Mouse (Mus musculus) stomach, embryonic 14.5 days (tissue): Measurements from ENCODE around the gene Ergic1. TPM values are rescaled to one million over a fixed set of nuclear protein-coding genes. Genes with fewer than 3 reads are reported as not detected.

Source experiments
- ATAC-seq: fragments of 200-750 bp; cut with Nextera tagmentation; 2 replicates; pipeline ENCODE4 v1.8.0; 2017; ENCODE audit warnings: low read depth, moderate TSS enrichment; ENCODE audit not compliant: insufficient number of reproducible peaks, insufficient read depth, low FRiP score
- H3K27ac ChIP-seq: fragments of 300-500 bp; sonication (generic); 2 replicates; pipeline ENCODE4 v1.5.1; 2014; ENCODE audit warnings: mild to moderate bottlenecking, low read length, moderate library complexity, mixed read lengths
- H3K27me3 ChIP-seq: fragments of 300-500 bp; sonication (generic); 2 replicates; pipeline ENCODE4 v1.6.1; 2014; ENCODE audit warnings: low read length, control low read depth, mixed read lengths; ENCODE audit not compliant: control insufficient read depth, insufficient read depth
- H3K36me3 ChIP-seq: fragments of 300-500 bp; sonication (generic); 2 replicates; pipeline ENCODE4 v1.6.1; 2014; ENCODE audit warnings: mild to moderate bottlenecking, control low read depth, low read length, moderate library complexity, mixed read lengths; ENCODE audit not compliant: control insufficient read depth, insufficient read depth
- H3K4me1 ChIP-seq: fragments of 300-500 bp; sonication (generic); 2 replicates; pipeline ENCODE4 v1.6.1; 2014; ENCODE audit warnings: low read length, control low read depth, mixed read lengths; ENCODE audit not compliant: control insufficient read depth, insufficient read depth
- H3K4me2 ChIP-seq: fragments of 300-500 bp; sonication (generic); replicated peaks from 2 replicates; pipeline ENCODE4 v1.6.1; 2014; ENCODE audit warnings: low read depth, low read length, control low read depth
- H3K4me3 ChIP-seq: fragments of 300-500 bp; sonication (generic); 2 replicates; pipeline ENCODE4 v1.5.1; 2014; ENCODE audit warnings: low read depth, low read length, control low read depth
- H3K9ac ChIP-seq: fragments of 300-500 bp; sonication (generic); replicated peaks from 2 replicates; pipeline ENCODE4 v1.6.1; 2014; ENCODE audit warnings: low read depth, mild to moderate bottlenecking, control low read depth, low read length, moderate library complexity, mixed read lengths
- H3K9me3 ChIP-seq: fragments of 300-500 bp; sonication (generic); 2 replicates; pipeline ENCODE4 v1.6.1; 2016; ENCODE audit warnings: low read depth, low read length, control low read depth; ENCODE audit not compliant: control insufficient read depth
- WGBS: fragments of 180-500 bp; shearing (Covaris S2); extraction: QIAGEN DNeasy Blood & Tissue Kit; methylation state at CpG from one replicate; pipeline ENCODE4 v1.1.7; 2014; 5-methylcytosine and 5-hydroxymethylcytosine counted together
- polyA plus RNA-seq: library from polyadenylated mRNA; unstranded; fragments of >200 nt; fragmentation: Nextera tagmentation; extraction: Ambion mirVana; gene quantifications from 2 replicates; pipeline ENCODE4 v1.2.1, GENCODE M21; 2014

Ergic1 gene
- polyA plus RNA-seq, 1 experiment from 2014 or later: 133 TPM

GRCm38 (mm10) chr17:26563476-26563875 lies 2.2 kb downstream of the Ergic1 start:
- no peaks in the 10 kb centered on the region for H3K27me3 ChIP-seq
- H3K9ac ChIP-seq: no peak overlapping the region
- no peak for ATAC-seq
- H3K4me3 ChIP-seq: no peak overlapping the region
- H3K9me3 ChIP-seq: no peaks in the 10 kb centered on the region
- peaks cover 24% of the 10 kb centered on the region for H3K4me1 ChIP-seq
- H3K36me3 ChIP-seq: peaks cover 13% of the 10 kb centered on the region
- 85% methylated on average over 6 of the region's 6 CpGs for WGBS
- peak overlapping the region; percentile 97; the same call in 1 of the 2 replicates for H3K4me2 ChIP-seq
- H3K27ac ChIP-seq: no peak overlapping the region

GRCm38 (mm10) chr17:26564439-26564838 lies 3.1 kb downstream of the Ergic1 start:
- H3K9ac ChIP-seq: no peak overlapping the region
- 0 out of 2 replicates have a peak overlapping the region, but pooled peaks have one; percentile 23 for H3K4me2 ChIP-seq
- peak; percentile 33; the same call in 1 of the 2 replicates for ATAC-seq
- H3K9me3 ChIP-seq: no peaks in the 10 kb centered on the region
- 73% methylated on average over 9 of the region's 9 CpGs for WGBS
- peaks cover 24% of the 10 kb centered on the region for H3K4me1 ChIP-seq
- H3K27ac ChIP-seq: 0 out of 2 replicates have a peak overlapping the region, but pooled peaks have one; percentile 58
- no peak overlapping the region for H3K4me3 ChIP-seq
- H3K36me3 ChIP-seq: peaks cover 19% of the 10 kb centered on the region
- H3K27me3 ChIP-seq: no peaks in the 10 kb centered on the region

GRCm38 (mm10) chr17:26567142-26567817 lies 6.0 kb downstream of the Ergic1 start:
- Histone ChIP-seq H3K4me2 (no peak overlapping the region), H3K4me3 (no peak overlapping the region), H3K36me3 (peaks cover 30% of the 10 kb centered on the region), H3K4me1 (peaks cover 12% of the 10 kb centered on the region), H3K27ac (peak overlapping the region; percentile 39; the same call in 1 of the 2 replicates), H3K9ac (no peak overlapping the region), H3K27me3 (no peaks in the 10 kb centered on the region), H3K9me3 (no peaks in the 10 kb centered on the region)
- ATAC-seq: no peak
- WGBS: 31% methylated on average over 8 of the region's 8 CpGs

GRCm38 (mm10) chr17:26567818-26568173 lies 6.5 kb downstream of the Ergic1 start:
- peaks cover 30% of the 10 kb centered on the region for H3K36me3 ChIP-seq

GRCm38 (mm10) chr17:26569594-26570350 lies 8.5 kb downstream of the Ergic1 start:
- Histone ChIP-seq H3K9ac (no peak overlapping the region), H3K27me3 (no peaks in the 10 kb centered on the region), H3K4me1 (0 out of 2 replicates have a peak, but pooled peaks cover 3% of the 10 kb centered on the region), H3K4me3 (no peak overlapping the region), H3K9me3 (no peaks in the 10 kb centered on the region), H3K27ac (no peak overlapping the region), H3K36me3 (peaks cover 30% of the 10 kb centered on the region), H3K4me2 (no peak overlapping the region)
- ATAC-seq: no peak
- WGBS: 86% methylated on average over 4 of the region's 4 CpGs

More at GRCm38 (mm10) chr17:26567818-26568173, 6.5 kb downstream of the Ergic1 start:
- H3K4me2 ChIP-seq: no peak overlapping the region
- 0 out of 2 replicates have a peak, but pooled peaks cover 7% of the 10 kb centered on the region for H3K4me1 ChIP-seq
- no peak overlapping the region for H3K4me3 ChIP-seq
- no peaks in the 10 kb centered on the region for H3K27me3 ChIP-seq
- no peak overlapping the region for H3K9ac ChIP-seq
- H3K9me3 ChIP-seq: no peaks in the 10 kb centered on the region
- H3K27ac ChIP-seq: no peak overlapping the region
- 96% methylated on average over 4 of the region's 4 CpGs for WGBS
- ATAC-seq: no peak

- WGBS: 85% methylated on average over 11 of the region's 11 CpGs
- H3K9me3 ChIP-seq: no peaks in the 10 kb centered on the region
- H3K4me2 ChIP-seq: no peak overlapping the region
- H3K4me1 ChIP-seq: no peaks in the 10 kb centered on the region
- no peak for ATAC-seq
- H3K27ac ChIP-seq: no peak overlapping the region
- peaks cover 27% of the 10 kb centered on the region for H3K36me3 ChIP-seq
- no peaks in the 10 kb centered on the region for H3K27me3 ChIP-seq
- H3K9ac ChIP-seq: no peak overlapping the region
- H3K4me3 ChIP-seq: no peak overlapping the region
These were observed 9.4 kb downstream of the Ergic1 start for GRCm38 (mm10) chr17:26570651-26571118.

- no peaks in the 10 kb centered on the region for H3K27me3 ChIP-seq
- 90% methylated on average over 3 of the region's 3 CpGs for WGBS
- peaks cover 27% of the 10 kb centered on the region for H3K36me3 ChIP-seq
These were observed 10.1 kb downstream of the Ergic1 start for GRCm38 (mm10) chr17:26571377-26571776.

GRCm38 (mm10) chr17:26572265-26572664 lies 11.0 kb downstream of the Ergic1 start:
- peaks cover 4% of the 10 kb centered on the region; the same call in 1 of the 2 replicates for H3K4me1 ChIP-seq
- 94% methylated on average over 11 of the region's 11 CpGs for WGBS
- no peaks in the 10 kb centered on the region for H3K9me3 ChIP-seq
- peaks cover 27% of the 10 kb centered on the region for H3K36me3 ChIP-seq
- H3K4me3 ChIP-seq: no peak overlapping the region
- no peak overlapping the region for H3K27ac ChIP-seq
- no peak overlapping the region for H3K9ac ChIP-seq
- no peaks in the 10 kb centered on the region for H3K27me3 ChIP-seq
- no peak for ATAC-seq
- no peak overlapping the region for H3K4me2 ChIP-seq

More at GRCm38 (mm10) chr17:26571377-26571776, 10.1 kb downstream of the Ergic1 start:
- Histone ChIP-seq H3K4me1 (peaks cover under 1% of the 10 kb centered on the region; the same call in 1 of the 2 replicates), H3K9me3 (no peaks in the 10 kb centered on the region), H3K4me2 (no peak overlapping the region), H3K4me3 (no peak overlapping the region), H3K9ac (no peak overlapping the region), H3K27ac (no peak overlapping the region)
- no peak for ATAC-seq
